Mouse (Mus musculus) spleen, adult 2 months (tissue): ENCODE results near the gene Gm10322. TPM values are rescaled to one million over a fixed set of nuclear protein-coding genes. Genes with fewer than 3 reads are reported as not detected.

Experiments used
- DNase-seq, 2 experiments: peaks; one replicate each; pipeline versions ENCODE4 v3.0.0 to v3.0.0-alpha.2; 2012 to 2021; ENCODE audit warnings: low spot score in 2 of 2, low read depth in 1 of 2
- H3K27ac ChIP-seq: fragments of 200-500 bp; 2 replicates; pipeline ENCODE4 v1.5.1; 2012; ENCODE audit warnings: low read length, inconsistent platforms; ENCODE audit not compliant: insufficient read depth
- H3K27me3 ChIP-seq: fragments of 200-500 bp; 2 replicates; pipeline ENCODE4 v1.6.1; 2012; ENCODE audit warnings: mild to moderate bottlenecking, moderate library complexity, low read length, inconsistent platforms; ENCODE audit not compliant: control insufficient read depth, insufficient read depth
- H3K36me3 ChIP-seq: fragments of 200-500 bp; 2 replicates; pipeline ENCODE4 v1.6.1; 2012; ENCODE audit warnings: mild to moderate bottlenecking, low read length, inconsistent platforms; ENCODE audit not compliant: control insufficient read depth, insufficient read depth
- H3K4me1 ChIP-seq: fragments of 200-500 bp; 2 replicates; pipeline ENCODE4 v1.6.1; 2011; ENCODE audit warnings: inconsistent platforms; ENCODE audit not compliant: control insufficient read depth, insufficient read depth, insufficient read length
- H3K4me3 ChIP-seq: fragments of 200-500 bp; 2 replicates; pipeline ENCODE4 v1.5.1; 2011; ENCODE audit warnings: mild to moderate bottlenecking, inconsistent platforms; ENCODE audit not compliant: insufficient read depth, insufficient read length; ENCODE audit errors: extremely low read depth
- CTCF ChIP-seq: fragments of 200-500 bp; IDR thresholded peaks from 2 replicates; pipeline ENCODE4 v1.5.1; 2011; ENCODE audit warnings: mild to moderate bottlenecking, inconsistent platforms; ENCODE audit not compliant: insufficient read depth, insufficient read length, insufficient replicate concordance; ENCODE audit errors: extremely low read depth
- POLR2A ChIP-seq: fragments of 200-500 bp; IDR thresholded peaks from 2 replicates; pipeline ENCODE4 v1.6.1; 2011; ENCODE audit warnings: low read depth, low read length, inconsistent platforms
- WGBS: fragments of 180-500 bp; shearing (Covaris S2); methylation state at CpG from one replicate; pipeline ENCODE4 v1.1.7; 2018; 5-methylcytosine and 5-hydroxymethylcytosine counted together
- polyA plus RNA-seq: library from polyadenylated mRNA; depleted of rRNA; stranded (reverse); fragments of >200 nt; gene quantifications from 2 replicates; pipeline ENCODE4 v1.2.3, GENCODE M21; 2012

Gene Gm10322
- polyA plus RNA-seq, 1 experiment, result not detected

DNA sequence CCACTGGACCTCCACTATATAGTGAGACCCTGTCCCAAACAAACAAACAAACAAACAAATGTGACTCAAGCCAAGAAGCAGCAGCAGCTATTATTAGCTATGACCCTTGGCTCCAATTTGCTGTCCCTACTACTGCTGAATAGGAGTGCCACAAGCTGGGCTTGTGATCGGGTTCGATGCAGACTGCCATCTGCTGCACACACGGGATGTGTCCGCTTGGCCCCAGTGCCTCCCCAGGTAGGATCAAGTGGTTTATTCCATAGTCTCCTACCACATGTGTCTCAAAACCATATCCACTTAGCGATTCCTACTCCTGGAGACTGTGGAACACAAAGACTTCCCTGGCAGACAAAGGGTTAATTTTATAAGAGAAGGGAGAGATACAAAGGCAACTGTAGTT is 1.7 kb upstream of the Gm10322 start:
- no peak for TF ChIP-seq POLR2A
- TF ChIP-seq CTCF, result no peak
- no peak for DNase-seq
- no peak overlapping the region for H3K27ac ChIP-seq
- no peak overlapping the region for H3K4me3 ChIP-seq
- H3K27me3 ChIP-seq, result 0 out of 2 replicates have a peak, but pooled peaks cover 2% of the 10 kb centered on the region
- no peaks in the 10 kb centered on the region; the same call in 1 of the 2 replicates for H3K4me1 ChIP-seq
- H3K36me3 ChIP-seq, result no peaks in the 10 kb centered on the region
- WGBS, result 92% methylated on average over 5 of the region's 5 CpGs

DNA sequence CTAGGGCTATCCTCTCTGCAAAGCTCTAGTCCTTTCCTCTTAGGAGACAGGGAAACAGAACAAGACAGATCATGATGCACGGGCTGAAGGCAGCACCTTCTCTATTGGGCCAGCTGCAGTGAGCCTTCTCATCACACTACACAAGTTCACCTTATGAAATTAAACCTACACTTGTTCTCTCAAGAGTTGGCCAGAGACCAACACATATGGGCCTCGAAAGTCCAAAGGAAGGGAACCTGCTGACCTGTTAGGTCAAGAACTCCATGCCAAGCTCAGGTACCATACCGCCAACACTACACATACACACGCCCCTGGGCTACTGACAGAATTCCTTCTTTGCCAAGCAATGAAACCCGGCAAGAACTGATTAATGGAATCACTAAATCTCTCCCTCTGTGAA is 452 bp upstream of the Gm10322 start:
- Histone ChIP-seq H3K36me3 (no peaks in the 10 kb centered on the region), H3K4me3 (peak overlapping the region; percentile 93; the same call in 1 of the 2 replicates), H3K27ac (no peak overlapping the region), H3K4me1 (no peaks in the 10 kb centered on the region; the same call in 1 of the 2 replicates), H3K27me3 (0 out of 2 replicates have a peak, but pooled peaks cover 2% of the 10 kb centered on the region)
- no peak for TF ChIP-seq POLR2A
- no peak for TF ChIP-seq CTCF
- 66% methylated on average over 5 of the region's 5 CpGs for WGBS
- DNase-seq, result no peak

- under 1% methylated on average over 36 of the region's 36 CpGs for WGBS
- Histone ChIP-seq H3K27ac (no peak within 1 kb of the TSS; the same call in 1 of the 2 replicates), H3K27me3 (0 out of 2 replicates have a peak, but pooled peaks cover 2% of the 10 kb centered on the region), H3K36me3 (no peaks in the 10 kb centered on the region), H3K4me1 (no peaks in the 10 kb centered on the region; the same call in 1 of the 2 replicates), H3K4me3 (peak within 1 kb of the TSS; percentile 93)
- DNase-seq, result peak; percentile 71 to 90
- TF ChIP-seq CTCF (no peak), POLR2A (peak; percentile 68; the same call in 1 of the 2 replicates)
Measured at GRCm38 (mm10) chr10:59616522-59616921, 659 bp downstream of the Gm10322 start, which contains the start of gene Mcu. Gene Mcu (minus strand): TSS chr10:59616692.

DNA sequence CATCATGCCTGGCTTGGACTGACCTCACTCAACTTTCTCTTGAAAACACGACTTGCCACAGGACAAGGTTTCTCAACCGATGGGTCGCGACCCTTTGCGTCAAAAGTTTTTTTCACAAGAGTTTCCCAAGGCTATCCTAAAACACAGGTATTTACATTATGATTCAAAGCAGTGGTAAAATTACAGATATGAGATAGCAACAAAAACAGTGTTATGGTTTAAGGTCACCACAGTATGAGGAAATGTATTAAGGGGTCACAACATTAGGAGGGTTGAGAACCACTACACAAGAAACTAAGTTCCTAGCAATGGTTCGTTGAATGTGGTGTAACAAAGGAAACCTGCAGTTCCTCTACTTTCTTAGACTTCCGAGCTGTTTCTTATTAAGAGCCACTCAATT is 1.9 kb downstream of the Gm10322 start:
- no peaks in the 10 kb centered on the region for H3K36me3 ChIP-seq
- H3K4me1 ChIP-seq, result no peaks in the 10 kb centered on the region; the same call in 1 of the 2 replicates
- H3K27ac ChIP-seq, result no peak overlapping the region
- TF ChIP-seq CTCF (no peak), POLR2A (no peak)
- H3K4me3 ChIP-seq, result no peak overlapping the region
- WGBS, result 74% methylated on average over 7 of the region's 7 CpGs
- H3K27me3 ChIP-seq, result 0 out of 2 replicates have a peak, but pooled peaks cover 2% of the 10 kb centered on the region
- no peak for DNase-seq

- Histone ChIP-seq H3K27ac (no peak overlapping the region), H3K4me3 (no peak overlapping the region), H3K27me3 (no peaks in the 10 kb centered on the region), H3K4me1 (no peaks in the 10 kb centered on the region), H3K36me3 (no peaks in the 10 kb centered on the region)
- no peak for DNase-seq
- no peak for TF ChIP-seq CTCF
- TF ChIP-seq POLR2A, result no peak
- WGBS, result 47% methylated on average over 10 of the region's 10 CpGs
Measured at GRCm38 (mm10) chr10:59621355-59621754, 5.5 kb downstream of the Gm10322 start.

- TF ChIP-seq CTCF (no peak), POLR2A (no peak)
- DNase-seq, result no peak
- H3K4me1 ChIP-seq, result no peaks in the 10 kb centered on the region
- no peak overlapping the region for H3K4me3 ChIP-seq
- H3K27ac ChIP-seq, result no peak overlapping the region
- WGBS, result 12% methylated on average over 5 of the region's 5 CpGs
- no peaks in the 10 kb centered on the region for H3K36me3 ChIP-seq
- H3K27me3 ChIP-seq, result no peaks in the 10 kb centered on the region
Measured at GRCm38 (mm10) chr10:59623496-59623895, 7.6 kb downstream of the Gm10322 start.

DNA sequence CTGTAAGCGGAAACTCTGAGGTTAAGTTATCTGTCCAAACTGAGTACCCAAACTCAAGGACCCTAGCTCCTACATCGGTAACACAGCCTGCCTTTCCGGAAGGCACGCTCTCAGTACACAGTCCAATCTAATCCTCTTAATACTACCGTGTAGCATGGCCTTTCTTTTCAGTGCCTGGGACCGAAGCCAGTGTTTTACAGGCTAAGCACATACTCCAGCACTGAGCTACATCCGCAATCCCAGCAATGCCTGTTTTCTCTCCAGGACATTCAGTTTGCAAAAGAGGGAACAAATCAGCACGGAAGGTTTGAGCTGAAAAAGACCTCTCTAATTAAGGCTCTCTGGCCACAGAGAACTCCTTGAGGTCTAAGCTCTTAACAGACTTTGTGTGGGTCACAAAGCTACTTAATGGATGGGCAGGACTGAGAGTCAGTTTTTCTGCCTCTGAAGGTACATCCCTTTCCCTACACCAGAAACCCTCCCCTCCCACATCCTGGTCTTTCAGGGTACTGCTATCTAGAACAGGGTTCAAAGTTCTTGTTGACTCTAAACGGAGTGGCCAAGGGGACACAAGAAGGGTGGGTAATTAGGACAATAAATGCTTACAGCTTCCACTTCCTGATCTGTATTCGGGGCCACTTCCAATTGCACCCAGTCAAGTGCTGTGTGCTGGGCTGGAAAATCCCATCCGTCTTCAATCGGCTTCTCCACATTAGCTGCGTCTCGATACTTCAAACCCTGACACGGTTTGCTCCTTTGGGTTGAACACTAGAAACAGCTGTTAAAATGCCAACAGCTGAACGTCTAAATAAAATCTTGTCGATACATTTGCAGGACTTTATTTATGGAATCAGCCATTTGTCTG is 13.0 kb downstream of the Gm10322 start:
- Histone ChIP-seq H3K27ac (no peak overlapping the region), H3K36me3 (no peaks in the 10 kb centered on the region), H3K4me1 (no peaks in the 10 kb centered on the region), H3K27me3 (no peaks in the 10 kb centered on the region), H3K4me3 (no peak overlapping the region)
- TF ChIP-seq CTCF (no peak), POLR2A (no peak)
- WGBS, result 84% methylated on average over 17 of the region's 17 CpGs
- no peak for DNase-seq
